Mouse (Mus musculus) frontal cortex, adult 2 months (tissue): ENCODE results near the gene Klf6. TPM values are rescaled to one million over a fixed set of nuclear protein-coding genes. Genes with fewer than 3 reads are reported as not detected.

Experiments
- DNase-seq, 2 experiments: peaks; one replicate each; pipeline ENCODE4 v3.0.0; 2022; ENCODE audit warnings: low spot score in 1 of 2; ENCODE audit errors: extremely low spot score in 1 of 2
- polyA plus RNA-seq: library from polyadenylated mRNA; depleted of rRNA; stranded (reverse); fragments of >200 nt; gene quantifications from 2 replicates; pipeline ENCODE4 v1.2.3, GENCODE M21; 2012

The Klf6 gene
- polyA plus RNA-seq, 1 experiment, result 20.9 TPM

- no peak for DNase-seq
Measured at GRCm38 (mm10) chr13:5862626-5863407, 1.5 kb downstream of the Klf6 start.

GRCm38 (mm10) chr13:5863408-5863891 lies 2.2 kb downstream of the Klf6 start:
- DNase-seq, result no peak

GRCm38 (mm10) chr13:5864265-5865097 lies 3.2 kb downstream of the Klf6 start:
- no peak for DNase-seq

- DNase-seq, result no peak
Measured at GRCm38 (mm10) chr13:5865098-5865415, 3.8 kb downstream of the Klf6 start.

DNA sequence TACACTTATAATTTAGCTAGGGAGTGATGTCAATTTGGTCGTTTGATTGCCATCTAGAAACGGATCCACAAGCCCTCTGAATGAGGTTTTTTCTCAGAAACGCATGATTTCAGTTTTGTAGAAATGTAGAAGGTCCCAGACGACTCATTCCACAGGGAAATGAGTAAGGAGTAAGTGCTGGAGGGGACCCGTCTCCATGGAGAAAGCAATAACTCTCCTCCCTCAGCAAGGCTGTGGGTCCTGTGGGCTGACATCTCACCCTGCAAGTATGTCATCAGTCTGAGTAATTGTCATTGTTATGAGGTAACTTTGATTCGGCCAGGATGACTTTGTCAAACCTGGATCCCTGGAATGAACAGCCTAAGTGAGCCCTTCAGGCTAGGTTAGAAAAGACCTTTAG lies 4.8 kb downstream of the Klf6 start:
- DNase-seq, result no peak

GRCm38 (mm10) chr13:5866532-5866931 lies 5.2 kb downstream of the Klf6 start:
- DNase-seq, result no peak

- no peak for DNase-seq
Measured at GRCm38 (mm10) chr13:5868376-5868775, 7.1 kb downstream of the Klf6 start.

DNA sequence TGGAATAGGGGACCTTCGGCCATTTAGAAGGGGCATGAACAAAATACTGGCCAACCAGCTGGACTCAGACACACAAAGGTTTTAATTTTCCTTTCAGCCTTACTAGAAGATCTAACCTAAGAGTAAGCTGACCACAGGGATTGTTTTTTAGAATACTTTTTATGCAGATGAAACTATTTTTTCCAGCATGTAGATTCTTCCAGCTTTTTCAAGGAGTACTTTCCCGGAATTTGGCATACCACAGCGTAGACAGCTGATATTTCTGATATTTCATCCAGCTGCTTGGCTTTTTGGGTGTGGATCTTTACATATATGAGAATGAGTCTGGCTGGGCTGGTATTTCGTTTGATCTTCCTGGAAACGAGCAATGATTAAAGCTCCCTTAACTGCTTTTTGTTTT lies 8.2 kb downstream of the Klf6 start:
- DNase-seq, result no peak

DNA sequence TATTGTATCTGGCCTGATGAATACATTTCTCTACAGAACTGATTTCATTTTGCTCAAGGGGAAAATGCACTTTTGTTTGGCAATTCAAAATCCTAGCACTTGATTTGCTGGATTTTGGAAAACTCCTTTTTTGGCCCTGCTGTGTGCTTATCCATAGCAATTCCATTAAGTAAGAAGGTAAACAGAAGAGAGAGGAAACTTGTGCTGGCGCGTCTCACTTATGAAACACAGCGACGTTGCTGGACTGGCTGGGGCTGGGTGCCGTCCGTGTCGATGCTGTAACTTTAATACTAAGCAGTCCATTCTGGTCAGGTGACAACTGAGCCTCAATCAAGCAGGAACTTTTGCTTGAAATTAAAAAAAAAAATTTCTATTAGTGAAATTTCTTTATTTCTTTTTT lies 8.6 kb downstream of the Klf6 start:
- DNase-seq, result no peak

DNA sequence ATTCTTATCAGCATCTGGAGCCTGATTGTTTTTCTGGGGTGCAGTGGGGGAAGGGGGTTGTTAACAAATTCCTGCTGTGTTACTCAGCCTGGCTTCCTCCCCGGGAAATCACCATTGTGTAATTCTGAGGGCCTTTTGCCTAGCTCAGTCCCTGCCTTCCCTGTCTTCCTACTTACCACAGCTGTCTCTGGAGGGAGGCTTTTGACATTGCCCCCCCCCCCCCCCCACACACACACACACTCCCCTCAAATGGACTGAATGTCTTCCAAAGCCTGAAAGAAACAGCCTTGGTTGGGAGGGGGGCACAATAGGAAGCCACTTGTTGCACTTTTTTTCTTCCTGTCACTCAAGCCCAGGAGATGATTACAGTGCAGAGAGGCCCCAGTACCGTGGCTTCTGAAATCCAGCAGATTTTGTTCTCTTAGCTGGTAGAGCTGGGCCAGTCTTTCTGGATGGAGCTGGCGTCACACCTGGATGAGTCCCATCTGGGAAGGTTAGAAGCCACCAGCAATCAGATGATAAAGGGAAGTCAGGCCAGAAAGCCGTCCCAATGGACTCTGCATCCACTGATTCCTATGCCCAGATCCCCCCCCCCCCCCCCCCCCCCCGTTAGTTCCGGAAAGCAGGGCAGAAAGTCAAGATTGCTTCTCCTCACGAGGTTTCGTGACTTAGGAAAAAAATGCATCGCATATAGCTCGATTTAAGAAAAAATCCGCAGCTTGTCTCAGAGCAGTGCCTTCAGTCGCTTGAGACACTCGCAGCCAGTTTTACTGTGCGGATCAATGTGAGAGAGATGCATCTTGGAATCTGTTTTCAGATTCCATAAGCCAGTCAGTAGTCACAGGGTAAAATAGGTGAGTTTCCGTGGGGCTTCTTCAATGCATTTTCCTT lies 9.3 kb downstream of the Klf6 start:
- no peak for DNase-seq

DNA sequence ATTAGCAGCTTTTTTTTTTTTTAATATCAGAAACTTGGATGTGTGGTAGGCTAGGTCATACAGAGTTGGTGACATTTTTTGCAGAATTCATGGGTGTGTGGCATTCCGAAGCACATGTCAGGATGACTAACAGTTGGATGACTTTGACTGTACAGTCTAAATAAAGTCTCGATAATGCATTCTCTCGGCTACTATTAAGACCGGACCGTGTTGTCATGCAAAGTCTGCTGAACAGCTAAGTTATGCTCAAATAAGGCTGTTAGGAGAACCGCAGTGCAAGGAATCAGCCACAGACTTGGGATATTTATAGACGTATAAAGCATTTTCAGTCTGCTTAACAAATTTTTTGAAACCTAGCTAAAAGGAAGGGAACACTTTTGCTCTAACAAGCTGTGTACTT lies 10.1 kb downstream of the Klf6 start:
- DNase-seq, result no peak

GRCm38 (mm10) chr13:5873681-5874080 lies 12.4 kb downstream of the Klf6 start:
- DNase-seq, result no peak

- DNase-seq, result no peak
Measured at GRCm38 (mm10) chr13:5875478-5875877, 14.2 kb downstream of the Klf6 start.

- no peak for DNase-seq
Measured at GRCm38 (mm10) chr13:5878748-5879147, 17.5 kb downstream of the Klf6 start.

GRCm38 (mm10) chr13:5886810-5887209 lies 25.5 kb downstream of the Klf6 start:
- no peak for DNase-seq

DNA sequence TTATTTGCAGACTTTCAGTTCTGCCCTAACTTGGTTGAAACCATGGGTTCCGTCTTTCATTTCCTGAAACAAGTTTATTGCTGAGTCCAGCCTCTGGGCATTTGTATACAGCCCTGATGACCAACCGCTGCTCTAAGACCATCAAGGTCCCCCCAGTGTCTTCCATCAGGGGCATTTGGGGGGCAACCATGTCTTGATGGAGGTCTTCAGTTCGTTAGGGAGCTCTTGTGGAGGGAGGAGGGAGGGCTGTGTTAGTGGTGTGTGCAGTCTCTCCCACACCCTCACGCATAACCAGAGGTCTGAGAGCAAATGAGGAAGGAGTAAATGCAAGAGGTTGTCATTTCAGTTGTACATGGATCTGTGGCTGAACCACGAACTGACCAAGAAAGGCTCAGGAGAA lies 26.9 kb downstream of the Klf6 start:
- DNase-seq, result no peak

DNA sequence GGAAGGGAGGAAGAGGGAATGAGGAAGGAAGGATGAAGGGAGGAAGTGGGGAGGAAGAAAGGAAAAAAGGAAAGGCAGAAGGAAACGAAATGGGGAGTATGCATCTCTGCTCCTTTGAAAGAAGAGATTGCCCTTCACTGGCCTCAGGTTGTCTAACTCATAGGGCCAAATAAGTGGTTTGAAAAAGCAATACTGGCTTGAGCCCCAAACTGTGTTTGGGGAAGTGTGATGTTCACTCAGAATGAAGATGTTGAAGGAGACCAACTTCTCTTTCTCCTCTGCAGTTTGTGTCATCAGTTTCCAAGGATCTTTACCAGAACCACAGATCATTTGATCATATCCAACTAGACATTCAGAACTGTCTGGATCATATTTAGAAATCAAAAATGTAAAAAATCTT lies 27.4 kb downstream of the Klf6 start:
- no peak for DNase-seq

GRCm38 (mm10) chr13:5890035-5890434 lies 28.8 kb downstream of the Klf6 start:
- no peak for DNase-seq

GRCm38 (mm10) chr13:5892684-5893447 lies 31.6 kb downstream of the Klf6 start:
- no peak for DNase-seq

GRCm38 (mm10) chr13:5894910-5895309 lies 33.6 kb downstream of the Klf6 start:
- no peak for DNase-seq
